Mouse (Mus musculus): ENCODE measurements around the gene Mrps27. TPM values are rescaled to one million over a fixed set of nuclear protein-coding genes. Genes with fewer than 3 reads are reported as not detected.

Gene Mrps27
- polyA plus RNA-seq, 1 experiment, result 50.4 TPM

DNA sequence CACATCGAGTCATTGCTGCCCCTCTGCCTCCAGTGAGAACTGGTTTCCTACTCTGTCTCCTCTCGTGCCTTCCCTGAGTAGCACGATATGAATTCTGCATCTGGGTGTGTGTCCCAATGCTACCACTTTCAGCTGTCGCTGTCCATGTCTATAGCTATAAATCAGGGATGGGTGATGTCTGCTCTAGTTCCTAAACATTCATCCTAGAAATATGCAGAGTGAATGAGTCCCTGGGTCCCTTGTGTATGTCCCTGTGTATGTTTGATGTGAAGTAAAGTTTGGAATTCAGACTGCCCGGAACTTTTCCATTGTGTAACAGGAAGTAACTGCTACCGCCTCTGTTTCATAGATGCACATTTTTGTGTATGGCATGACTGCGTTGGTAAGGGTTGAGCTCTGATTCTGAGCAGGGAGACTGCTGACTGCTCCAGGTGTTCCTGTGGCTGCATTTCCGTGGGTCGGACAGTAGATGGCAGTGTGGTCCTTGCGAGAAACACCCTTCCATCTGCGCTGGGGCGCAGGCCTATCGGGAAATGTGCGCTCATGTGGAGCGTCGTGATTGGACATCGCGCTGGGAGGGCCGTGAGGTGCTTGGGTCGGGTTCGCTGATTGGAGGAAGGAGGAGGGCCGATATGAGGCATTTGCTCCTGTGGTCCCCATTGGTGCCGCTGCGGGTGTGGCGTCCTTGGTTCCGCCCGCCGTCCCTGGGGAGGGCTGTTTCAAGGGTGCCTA lies 8.3 kb downstream of the Mrps27 start:
- Histone ChIP-seq H3ac (ENCODE audit: control insufficient read depth, insufficient read length, low read depth) (no peak overlapping the region), H3K36me3 (ENCODE audit: control insufficient read depth, insufficient read depth) (peaks cover 36% of the 10 kb centered on the region), H3K27me3 (ENCODE audit: control insufficient read depth, insufficient read depth, insufficient read length) (no peaks in the 10 kb centered on the region), H3K79me2 (ENCODE audit: control insufficient read depth, insufficient read depth) (peaks cover 22% of the 10 kb centered on the region), H3K4me3 (ENCODE audit: insufficient read depth, poor library complexity, severe bottlenecking) (no peak overlapping the region), H3K79me3 (ENCODE audit: low read depth) (peaks cover 5% of the 10 kb centered on the region)
- TF ChIP-seq MYOD1 (IDR thresholded peaks at IDR 0.05; ENCODE audit: control insufficient read depth, insufficient read length, low read depth) (peak; percentile 94), MAX (IDR thresholded peaks at IDR 0.05) (peak; percentile 30), MYOG (IDR thresholded peaks at IDR 0.05; ENCODE audit: control insufficient read depth, extremely low read depth, insufficient read length) (no peak), USF1 (IDR thresholded peaks at IDR 0.05; ENCODE audit: low read depth) (no peak), CTCF (IDR thresholded peaks at IDR 0.05; ENCODE audit: control insufficient read depth, insufficient read depth, insufficient read length) (peak; percentile 88), CEBPB (IDR thresholded peaks at IDR 0.05; ENCODE audit: low read depth) (no peak), FOSL1 (IDR thresholded peaks at IDR 0.05; ENCODE audit: insufficient read depth, low read length, poor library complexity, severe bottlenecking) (no peak)

DNA sequence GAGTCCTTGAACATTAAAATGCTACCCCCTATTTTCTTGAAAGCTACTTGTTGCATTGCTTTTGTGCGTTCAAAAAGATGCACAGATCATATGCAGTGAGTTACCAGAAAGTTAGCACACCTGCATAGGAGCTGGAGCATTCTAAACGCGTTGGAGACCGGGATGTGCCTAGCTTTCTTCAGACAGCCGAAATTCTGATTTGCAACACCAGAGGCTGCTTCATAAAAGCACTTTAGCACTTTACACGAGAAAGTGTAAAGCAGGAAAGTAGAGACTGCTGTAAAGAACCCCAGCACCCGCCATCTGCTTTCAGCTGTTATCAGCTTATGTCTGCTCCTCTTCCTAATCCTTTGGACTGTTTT lies 8.9 kb downstream of the Mrps27 start:
- peaks cover 22% of the 10 kb centered on the region for H3K79me2 ChIP-seq (ENCODE audit: control insufficient read depth, insufficient read depth)
- peak overlapping the region; percentile 16 for H3ac ChIP-seq (ENCODE audit: control insufficient read depth, insufficient read length, low read depth)
- peaks cover 5% of the 10 kb centered on the region for H3K79me3 ChIP-seq (ENCODE audit: low read depth)
- no peaks in the 10 kb centered on the region for H3K27me3 ChIP-seq (ENCODE audit: control insufficient read depth, insufficient read depth, insufficient read length)
- TF ChIP-seq MYOG (IDR thresholded peaks at IDR 0.05; ENCODE audit: control insufficient read depth, extremely low read depth, insufficient read length), result no peak
- TF ChIP-seq FOSL1 (IDR thresholded peaks at IDR 0.05; ENCODE audit: insufficient read depth, low read length, poor library complexity, severe bottlenecking), result no peak
- no peak for TF ChIP-seq CEBPB (IDR thresholded peaks at IDR 0.05; ENCODE audit: low read depth)
- TF ChIP-seq MAX (IDR thresholded peaks at IDR 0.05), result no peak
- TF ChIP-seq MYOD1 (IDR thresholded peaks at IDR 0.05; ENCODE audit: control insufficient read depth, insufficient read length, low read depth), result no peak
- TF ChIP-seq CTCF (IDR thresholded peaks at IDR 0.05; ENCODE audit: control insufficient read depth, insufficient read depth, insufficient read length), result no peak
- no peak for TF ChIP-seq USF1 (IDR thresholded peaks at IDR 0.05; ENCODE audit: low read depth)
- H3K36me3 ChIP-seq (ENCODE audit: control insufficient read depth, insufficient read depth), result peaks cover 34% of the 10 kb centered on the region
- no peak overlapping the region for H3K4me3 ChIP-seq (ENCODE audit: insufficient read depth, poor library complexity, severe bottlenecking)

- Histone ChIP-seq H3K36me3 (ENCODE audit: control insufficient read depth, insufficient read depth) (peaks cover 25% of the 10 kb centered on the region), H3K27me3 (ENCODE audit: control insufficient read depth, insufficient read depth, insufficient read length) (no peaks in the 10 kb centered on the region), H3K4me3 (ENCODE audit: insufficient read depth, poor library complexity, severe bottlenecking) (no peak overlapping the region), H3ac (ENCODE audit: control insufficient read depth, insufficient read length, low read depth) (no peak overlapping the region), H3K79me3 (ENCODE audit: low read depth) (peaks cover 5% of the 10 kb centered on the region), H3K79me2 (ENCODE audit: control insufficient read depth, insufficient read depth) (peaks cover 22% of the 10 kb centered on the region)
- no peak for TF ChIP-seq CEBPB (IDR thresholded peaks at IDR 0.05; ENCODE audit: low read depth)
- no peak for TF ChIP-seq FOSL1 (IDR thresholded peaks at IDR 0.05; ENCODE audit: insufficient read depth, low read length, poor library complexity, severe bottlenecking)
- no peak for TF ChIP-seq MYOD1 (IDR thresholded peaks at IDR 0.05; ENCODE audit: control insufficient read depth, insufficient read length, low read depth)
- no peak for TF ChIP-seq CTCF (IDR thresholded peaks at IDR 0.05; ENCODE audit: control insufficient read depth, insufficient read depth, insufficient read length)
- TF ChIP-seq USF1 (IDR thresholded peaks at IDR 0.05; ENCODE audit: low read depth), result no peak
- TF ChIP-seq MYOG (IDR thresholded peaks at IDR 0.05; ENCODE audit: control insufficient read depth, extremely low read depth, insufficient read length), result no peak
- no peak for TF ChIP-seq MAX (IDR thresholded peaks at IDR 0.05)
Observed at GRCm38 (mm10) chr13:99355072-99355471, 10.5 kb downstream of the Mrps27 start.

GRCm38 (mm10) chr13:99355861-99356260 lies 11.3 kb downstream of the Mrps27 start:
- Histone ChIP-seq H3K79me3 (ENCODE audit: low read depth) (peaks cover 6% of the 10 kb centered on the region), H3K79me2 (ENCODE audit: control insufficient read depth, insufficient read depth) (peaks cover 22% of the 10 kb centered on the region), H3ac (ENCODE audit: control insufficient read depth, insufficient read length, low read depth) (no peak overlapping the region), H3K36me3 (ENCODE audit: control insufficient read depth, insufficient read depth) (peaks cover 20% of the 10 kb centered on the region), H3K27me3 (ENCODE audit: control insufficient read depth, insufficient read depth, insufficient read length) (no peaks in the 10 kb centered on the region), H3K4me3 (ENCODE audit: insufficient read depth, poor library complexity, severe bottlenecking) (no peak overlapping the region)
- no peak for TF ChIP-seq CTCF (IDR thresholded peaks at IDR 0.05; ENCODE audit: control insufficient read depth, insufficient read depth, insufficient read length)
- TF ChIP-seq MAX (IDR thresholded peaks at IDR 0.05), result no peak
- TF ChIP-seq MYOG (IDR thresholded peaks at IDR 0.05; ENCODE audit: control insufficient read depth, extremely low read depth, insufficient read length), result no peak
- TF ChIP-seq USF1 (IDR thresholded peaks at IDR 0.05; ENCODE audit: low read depth), result no peak
- TF ChIP-seq FOSL1 (IDR thresholded peaks at IDR 0.05; ENCODE audit: insufficient read depth, low read length, poor library complexity, severe bottlenecking), result no peak
- no peak for TF ChIP-seq CEBPB (IDR thresholded peaks at IDR 0.05; ENCODE audit: low read depth)
- TF ChIP-seq MYOD1 (IDR thresholded peaks at IDR 0.05; ENCODE audit: control insufficient read depth, insufficient read length, low read depth), result no peak

DNA sequence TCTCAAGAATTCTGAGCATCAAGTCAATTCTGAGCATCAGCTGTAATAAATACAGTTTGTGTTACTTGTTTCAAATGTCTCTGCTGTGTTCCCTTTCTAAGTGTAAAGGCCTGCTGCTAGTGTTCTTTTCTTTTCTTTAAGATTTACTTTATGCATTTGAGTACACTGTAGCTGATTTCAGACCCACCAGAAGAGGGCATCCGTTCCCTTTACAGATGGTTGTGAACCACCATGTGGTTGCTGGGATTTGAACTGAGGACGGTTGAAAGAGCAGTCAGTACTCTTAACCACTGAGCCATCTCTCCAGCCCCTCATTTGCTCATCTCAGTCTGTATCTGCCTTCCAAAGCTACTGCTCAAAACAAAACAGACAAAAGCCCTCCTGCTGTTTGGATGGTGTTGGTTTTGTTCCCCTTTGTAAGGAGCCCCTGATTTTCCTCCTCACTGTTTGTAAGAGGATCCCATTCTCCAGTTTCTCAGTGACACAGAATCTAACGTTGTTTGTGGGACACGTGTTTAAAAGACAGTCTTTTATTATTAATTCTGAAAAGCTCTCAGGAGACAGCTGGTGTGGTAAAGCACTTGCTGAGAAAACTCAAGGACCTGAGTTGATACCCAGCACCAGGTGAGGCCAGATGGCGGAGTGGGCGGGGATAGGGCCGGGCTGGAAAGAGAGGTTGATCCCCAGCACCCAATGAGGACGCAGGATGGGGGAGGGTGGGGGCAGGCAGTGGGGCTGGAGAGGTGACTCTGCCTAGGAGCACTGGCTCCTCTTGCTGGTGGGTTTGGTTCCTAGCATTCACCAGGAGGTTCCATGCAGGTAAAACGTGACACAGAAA lies 12.1 kb downstream of the Mrps27 start:
- no peak overlapping the region for H3K4me3 ChIP-seq (ENCODE audit: insufficient read depth, poor library complexity, severe bottlenecking)
- no peak for TF ChIP-seq CEBPB (IDR thresholded peaks at IDR 0.05; ENCODE audit: low read depth)
- no peak for TF ChIP-seq MYOG (IDR thresholded peaks at IDR 0.05; ENCODE audit: control insufficient read depth, extremely low read depth, insufficient read length)
- no peak for TF ChIP-seq MYOD1 (IDR thresholded peaks at IDR 0.05; ENCODE audit: control insufficient read depth, insufficient read length, low read depth)
- no peak for TF ChIP-seq USF1 (IDR thresholded peaks at IDR 0.05; ENCODE audit: low read depth)
- no peak for TF ChIP-seq MAX (IDR thresholded peaks at IDR 0.05)
- no peak for TF ChIP-seq FOSL1 (IDR thresholded peaks at IDR 0.05; ENCODE audit: insufficient read depth, low read length, poor library complexity, severe bottlenecking)
- TF ChIP-seq CTCF (IDR thresholded peaks at IDR 0.05; ENCODE audit: control insufficient read depth, insufficient read depth, insufficient read length), result no peak
- H3ac ChIP-seq (ENCODE audit: control insufficient read depth, insufficient read length, low read depth), result no peak overlapping the region
- peaks cover 12% of the 10 kb centered on the region for H3K36me3 ChIP-seq (ENCODE audit: control insufficient read depth, insufficient read depth)
- peaks cover 6% of the 10 kb centered on the region for H3K79me3 ChIP-seq (ENCODE audit: low read depth)
- no peaks in the 10 kb centered on the region for H3K27me3 ChIP-seq (ENCODE audit: control insufficient read depth, insufficient read depth, insufficient read length)
- peaks cover 22% of the 10 kb centered on the region for H3K79me2 ChIP-seq (ENCODE audit: control insufficient read depth, insufficient read depth)

Data from C2C12 (cell line).